23 mouse cellular contexts compared by ENCODE assay signal in the genomic region with DNA sequence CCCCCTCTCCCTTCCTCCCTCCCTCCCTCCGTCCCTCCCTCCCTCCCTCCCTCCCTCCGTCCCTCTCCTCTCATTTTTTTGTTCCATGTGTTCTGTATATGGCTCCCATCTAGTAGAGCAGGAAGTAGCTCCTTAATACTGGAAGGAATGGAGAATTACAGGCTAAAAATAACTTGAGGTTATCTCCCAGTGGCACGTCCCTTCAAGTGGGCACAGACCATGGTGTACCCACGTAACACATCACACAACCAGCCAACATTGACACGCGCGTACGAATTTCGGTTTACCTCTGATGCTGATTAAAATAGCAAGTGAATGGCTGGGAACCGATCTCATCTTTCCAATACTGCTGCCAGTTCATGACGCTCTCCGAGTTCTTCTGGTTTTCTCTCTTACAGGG. TPM values are rescaled to one million over a fixed set of nuclear protein-coding genes. Genes with fewer than 3 reads are reported as not detected.
DNase-seq lines count a peak whose midpoint lies in the region; ATAC-seq and TF ChIP-seq lines count a peak whose summit lies in the region.
"Had no signal": no experiment of that assay in that cellular context is flagged by ENCODE, and none has a peak within 500 bp of the region (broad histone marks: within the 10 kb centered on the region; RNA-seq: fewer than 3 reads in every experiment).

No protein-coding gene starts in this region.

- 85% methylated on average over 10 of the region's 12 CpGs for WGBS in heart, embryonic 10.5 days
- WGBS in heart, adult 2 months, result 55% methylated on average over 11 of the region's 12 CpGs
- 57% methylated on average over 11 of the region's 12 CpGs for WGBS in heart, embryonic 16.5 days
- WGBS in liver, postnatal 0 days (ENCODE audit: insufficient replicate concordance), result 85% methylated on average over 10 of the region's 12 CpGs

- H3K27ac ChIP-seq in heart, embryonic 10.5 days, result no peak overlapping the region
- H3K27ac ChIP-seq in heart, adult 2 months, result no peak overlapping the region
- no peak overlapping the region for H3K27ac ChIP-seq in heart, embryonic 16.5 days (ENCODE audit: low read length)
- H3K27ac ChIP-seq in liver, postnatal 0 days (ENCODE audit: low read depth), result no peak overlapping the region
- H3K27ac ChIP-seq: embryonic facial prominence, embryonic 13.5 days; embryonic facial prominence, embryonic 15.5 days; forebrain, embryonic 10.5 days; forebrain, embryonic 12.5 days had no signal

- TF ChIP-seq POLR2A in heart, adult 2 months (IDR thresholded peaks at IDR 0.05; ENCODE audit: insufficient read depth, low read depth, low read length), result no peak

- H3K4me1 ChIP-seq in heart, embryonic 10.5 days, result peaks cover 10% of the 10 kb centered on the region; the same call in 1 of the 2 replicates
- no peaks in the 10 kb centered on the region for H3K4me1 ChIP-seq in heart, adult 2 months (ENCODE audit: control insufficient read depth, insufficient read depth, low read length)
- H3K4me1 ChIP-seq in heart, embryonic 16.5 days (ENCODE audit: control insufficient read depth, insufficient read depth, low read length), result no peaks in the 10 kb centered on the region
- no peaks in the 10 kb centered on the region for H3K4me1 ChIP-seq in liver, postnatal 0 days (ENCODE audit: insufficient read depth)
- H3K4me1 ChIP-seq: forebrain, embryonic 10.5 days; forebrain, embryonic 12.5 days had no signal

- intact Hi-C loops in heart, adult 2 months (cut with DNase I), result no loop called here
- intact Hi-C loops in heart, postnatal 14 days (cut with DNase I), result no loop called here

- DNase-seq in heart, embryonic 10.5 days (ENCODE audit: low spot score), result peak; percentile 31
- DNase-seq in heart, adult 2 months, result no peak
- no peak for DNase-seq in heart, postnatal 14 days
- peak; percentile 6 for DNase-seq in liver, postnatal 0 days
- no peak for DNase-seq in liver
- DNase-seq: adrenal gland, adult 2 months; adrenal gland, postnatal 10 days; adrenal gland, postnatal 25 days; cerebellum, adult 11 months; cerebellum, adult 18-20 months; cerebellum, adult 8-10 months; cerebellum, adult 9-11 months; cerebellum, postnatal 14 days; cerebellum, postnatal 36 days; embryo, embryonic 11 days had no signal

- peak; percentile 78 for ATAC-seq in heart, embryonic 16.5 days (replicated peaks; ENCODE audit: extremely low read depth, insufficient read depth, low FRiP score)
- no peak for ATAC-seq in liver, postnatal 0 days
- ATAC-seq: forebrain, embryonic 14.5 days had no signal

- no peaks in the 10 kb centered on the region for H3K27me3 ChIP-seq in heart, embryonic 10.5 days (ENCODE audit: insufficient read depth, poor library complexity, severe bottlenecking)
- H3K27me3 ChIP-seq in heart, adult 2 months (ENCODE audit: control insufficient read depth, insufficient read depth, low read length), result no peaks in the 10 kb centered on the region
- no peaks in the 10 kb centered on the region for H3K27me3 ChIP-seq in heart, embryonic 16.5 days (ENCODE audit: control insufficient read depth, insufficient read depth, low read length)
- no peaks in the 10 kb centered on the region for H3K27me3 ChIP-seq in liver, postnatal 0 days (ENCODE audit: insufficient read depth, low read length)
- H3K27me3 ChIP-seq: embryonic facial prominence, embryonic 13.5 days; embryonic facial prominence, embryonic 15.5 days; forebrain, embryonic 12.5 days had no signal

- no peak for TF ChIP-seq CTCF in heart, adult 2 months (IDR thresholded peaks at IDR 0.05)
- TF ChIP-seq CTCF in liver, postnatal 0 days (IDR thresholded peaks at IDR 0.05; ENCODE audit: low read depth), result no peak

- H3K79me2 ChIP-seq in heart, adult 2 months (replicated peaks; ENCODE audit: control insufficient read depth, insufficient read depth, low read length), result no peaks in the 10 kb centered on the region

- H3K9ac ChIP-seq in heart, adult 2 months (ENCODE audit: low read depth, low read length), result no peak overlapping the region
- no peak overlapping the region for H3K9ac ChIP-seq in heart, embryonic 16.5 days (ENCODE audit: low read length)
- H3K9ac ChIP-seq in liver, postnatal 0 days (replicated peaks), result no peak overlapping the region
- H3K9ac ChIP-seq: embryonic facial prominence, embryonic 13.5 days; embryonic facial prominence, embryonic 15.5 days; forebrain, embryonic 12.5 days had no signal

- no peaks in the 10 kb centered on the region for H3K36me3 ChIP-seq in heart, embryonic 10.5 days
- H3K36me3 ChIP-seq in heart, adult 2 months (ENCODE audit: control insufficient read depth, insufficient read depth, low read length), result no peaks in the 10 kb centered on the region
- H3K36me3 ChIP-seq in heart, embryonic 16.5 days (ENCODE audit: control insufficient read depth, insufficient read depth), result no peaks in the 10 kb centered on the region
- H3K36me3 ChIP-seq in liver, postnatal 0 days (replicated peaks; ENCODE audit: insufficient read depth, low read length), result no peaks in the 10 kb centered on the region

- no peak for TF ChIP-seq EP300 in heart, adult 2 months (IDR thresholded peaks at IDR 0.05; ENCODE audit: insufficient read depth, low read depth, low read length)
- TF ChIP-seq EP300 in liver, postnatal 0 days (IDR thresholded peaks at IDR 0.05; ENCODE audit: low read depth), result no peak

- no peaks in the 10 kb centered on the region for H3K9me3 ChIP-seq in heart, embryonic 10.5 days
- H3K9me3 ChIP-seq in heart, embryonic 16.5 days (replicated peaks; ENCODE audit: control insufficient read depth, low read length), result no peaks in the 10 kb centered on the region
- no peaks in the 10 kb centered on the region for H3K9me3 ChIP-seq in liver, postnatal 0 days (ENCODE audit: low read length)
- H3K9me3 ChIP-seq: embryonic facial prominence, embryonic 13.5 days; embryonic facial prominence, embryonic 15.5 days; forebrain, embryonic 10.5 days; forebrain, embryonic 12.5 days had no signal

- no peak overlapping the region for H3K4me3 ChIP-seq in heart, embryonic 10.5 days
- H3K4me3 ChIP-seq in heart, adult 2 months, result no peak overlapping the region
- no peak overlapping the region for H3K4me3 ChIP-seq in heart, embryonic 16.5 days (ENCODE audit: low read length)
- no peak overlapping the region for H3K4me3 ChIP-seq in liver, postnatal 0 days (ENCODE audit: low read depth, low read length)
- H3K4me3 ChIP-seq: embryonic facial prominence, embryonic 13.5 days; embryonic facial prominence, embryonic 15.5 days; erythroblast, embryonic 14.5 days; forebrain, embryonic 10.5 days; forebrain, embryonic 12.5 days had no signal

- no peak overlapping the region for H3K4me2 ChIP-seq in heart, embryonic 16.5 days (ENCODE audit: low read depth, low read length)
- no peak overlapping the region for H3K4me2 ChIP-seq in liver, postnatal 0 days (ENCODE audit: low read depth, low read length)
- H3K4me2 ChIP-seq: embryonic facial prominence, embryonic 13.5 days; embryonic facial prominence, embryonic 15.5 days; forebrain, embryonic 12.5 days had no signal

RNA-seq across cellular contexts. Expression of a gene that starts 27.6 kb away (rescaled TPM):
- polyA plus RNA-seq in heart, embryonic 10.5 days (2016; fragmentation: Nextera tagmentation; extraction: Ambion mirVana), result 5.0 and 8.0 TPM in 2 replicates
- total RNA-seq in heart, adult 2 months (2021), result under 1 TPM; 0.18 to 0.41 TPM
- polyA plus RNA-seq in heart, adult 2 months (2012; rRNA removed), result 0.82 and 1.4 TPM in 2 replicates
- polyA plus RNA-seq in heart, embryonic 16.5 days (2015; fragmentation: Nextera tagmentation; extraction: Ambion mirVana), result 3.6 and 4.9 TPM in 2 replicates
- total RNA-seq in heart, postnatal 14 days (2021), result 1 to 10 TPM in 1 of 2 experiments, under 1 TPM in 1; 0.69 to 1.1 TPM
- polyA plus RNA-seq in liver, postnatal 0 days (2015; fragmentation: Nextera tagmentation; extraction: Ambion mirVana), result 0.14 TPM in 1 of 2 replicates, not detected in the other
- total RNA-seq: MEL had no signal
- polyA plus RNA-seq: erythroblast, embryonic 14.5 days had no signal

Comparison
In these comparisons a context has a peak if more than half of its experiments do, and no peak if none do; other contexts are left out.
1. DNase-seq: peak in heart, embryonic 10.5 days (single experiment) and liver, postnatal 0 days (single experiment); none in heart, adult 2 months (0 of 2), heart, postnatal 14 days (0 of 2) and liver (single experiment).